Mouse (Mus musculus) stomach, embryonic 15.5 days (tissue): ENCODE measurements around the gene 2300003K06Rik. TPM values are rescaled to one million over a fixed set of nuclear protein-coding genes. Genes with fewer than 3 reads are reported as not detected.
"Not testable (repeated sequence)": the region's sequence is repeated elsewhere in the genome, so short reads cannot be mapped to it uniquely, and the experiment has no call there.

Source experiments
- ATAC-seq: fragments of 200-750 bp; cut with Nextera tagmentation; 2 replicates; pipeline ENCODE4 v1.8.0; 2017; ENCODE audit warnings: low read depth, moderate number of reproducible peaks, moderate TSS enrichment; ENCODE audit not compliant: insufficient read depth, low FRiP score
- H3K27ac ChIP-seq: fragments of 300-500 bp; sonication (generic); 2 replicates; pipeline ENCODE4 v1.5.1; 2015; ENCODE audit warnings: mild to moderate bottlenecking, inconsistent platforms
- H3K27me3 ChIP-seq: fragments of 300-500 bp; sonication (generic); replicated peaks from 2 replicates; pipeline ENCODE4 v1.6.1; 2015; ENCODE audit warnings: inconsistent platforms
- H3K36me3 ChIP-seq: fragments of 300-500 bp; sonication (generic); 2 replicates; pipeline ENCODE4 v1.6.1; 2015; ENCODE audit warnings: inconsistent platforms
- H3K4me1 ChIP-seq: fragments of 300-500 bp; sonication (generic); 2 replicates; pipeline ENCODE4 v1.6.1; 2015; ENCODE audit warnings: inconsistent platforms
- H3K4me2 ChIP-seq: fragments of 300-500 bp; sonication (generic); 2 replicates; pipeline ENCODE4 v1.6.1; 2015; ENCODE audit warnings: mild to moderate bottlenecking, inconsistent platforms
- H3K4me3 ChIP-seq: fragments of 300-500 bp; sonication (generic); replicated peaks from 2 replicates; pipeline ENCODE4 v1.5.1; 2015; ENCODE audit warnings: inconsistent platforms
- H3K9ac ChIP-seq: fragments of 300-500 bp; sonication (generic); 2 replicates; pipeline ENCODE4 v1.6.1; 2015; ENCODE audit warnings: inconsistent platforms
- H3K9me3 ChIP-seq: fragments of 300-500 bp; sonication (generic); 2 replicates; pipeline ENCODE4 v1.6.1; 2016; ENCODE audit warnings: inconsistent platforms
- WGBS: fragments of 180-500 bp; shearing (Covaris S2); methylation state at CpG from one replicate; pipeline ENCODE4 v1.1.7; 2015; 5-methylcytosine and 5-hydroxymethylcytosine counted together
- polyA plus RNA-seq: library from polyadenylated mRNA; unstranded; fragments of >200 nt; fragmentation: Nextera tagmentation; extraction: Ambion mirVana; gene quantifications from 2 replicates; pipeline ENCODE4 v1.2.1, GENCODE M21; 2015

2300003K06Rik gene
- polyA plus RNA-seq: not detected in 2 replicates

GRCm38 (mm10) chr11:99837966-99838365, at the start of gene 2300003K06Rik:
TSS of gene 2300003K06Rik (minus strand) at chr11:99838066.
- H3K9ac ChIP-seq: no peak within 1 kb of the TSS
- H3K27me3 ChIP-seq: no peaks in the 10 kb centered on the region
- H3K4me3 ChIP-seq: no peak within 1 kb of the TSS
- no peak for ATAC-seq
- no peak within 1 kb of the TSS for H3K27ac ChIP-seq
- no peaks in the 10 kb centered on the region for H3K9me3 ChIP-seq
- 71% methylated on average over 1 of the region's 1 CpGs for WGBS
- no peaks in the 10 kb centered on the region for H3K36me3 ChIP-seq
- H3K4me2 ChIP-seq: no peak within 1 kb of the TSS
- H3K4me1 ChIP-seq: no peaks in the 10 kb centered on the region

GRCm38 (mm10) chr11:99878887-99879286, 41.0 kb upstream of the 2300003K06Rik start, which contains the start of gene Gm11567:
TSS of gene Gm11567 (plus strand) at chr11:99879187.
- not testable (repeated sequence) for H3K4me1 ChIP-seq, H3K9ac ChIP-seq, H3K9me3 ChIP-seq, H3K4me3 ChIP-seq, H3K36me3 ChIP-seq, H3K27ac ChIP-seq, H3K27me3 ChIP-seq, H3K4me2 ChIP-seq, ATAC-seq
- 38% methylated on average over 1 of the region's 1 CpGs for WGBS

- H3K4me1 ChIP-seq, H3K9me3 ChIP-seq, H3K27ac ChIP-seq, H3K9ac ChIP-seq, H3K4me3 ChIP-seq, H3K36me3 ChIP-seq, ATAC-seq, H3K4me2 ChIP-seq, H3K27me3 ChIP-seq: not testable (repeated sequence)
- WGBS: 78% methylated on average over 1 of the region's 1 CpGs
Observed at GRCm38 (mm10) chr11:99873089-99873488, 35.2 kb upstream of the 2300003K06Rik start, which contains the start of gene Krtap9-1. TSS of gene Krtap9-1 (plus strand) at chr11:99873389.

GRCm38 (mm10) chr11:99864176-99864575, 26.3 kb upstream of the 2300003K06Rik start, which contains the start of gene Gm11559:
TSS of gene Gm11559 (plus strand) at chr11:99864476.
- H3K9ac ChIP-seq, H3K36me3 ChIP-seq, H3K4me3 ChIP-seq, ATAC-seq, H3K9me3 ChIP-seq, H3K4me1 ChIP-seq, H3K27ac ChIP-seq, H3K27me3 ChIP-seq, H3K4me2 ChIP-seq: not testable (repeated sequence)
- WGBS: 78% methylated on average over 1 of the region's 1 CpGs

- Histone ChIP-seq H3K4me2 (no peak overlapping the region), H3K9me3 (no peaks in the 10 kb centered on the region), H3K27ac (no peak overlapping the region), H3K27me3 (no peaks in the 10 kb centered on the region), H3K9ac (no peak overlapping the region), H3K4me3 (no peak overlapping the region), H3K36me3 (no peaks in the 10 kb centered on the region), H3K4me1 (no peaks in the 10 kb centered on the region)
- no peak for ATAC-seq
- 63% methylated on average over 2 of the region's 2 CpGs for WGBS
Observed at GRCm38 (mm10) chr11:99858761-99859160, 20.9 kb upstream of the 2300003K06Rik start.

- Histone ChIP-seq H3K4me3 (no peak within 1 kb of the TSS), H3K36me3 (no peaks in the 10 kb centered on the region), H3K27ac (no peak within 1 kb of the TSS), H3K9me3 (no peaks in the 10 kb centered on the region), H3K4me2 (no peak within 1 kb of the TSS), H3K9ac (no peak within 1 kb of the TSS), H3K4me1 (no peaks in the 10 kb centered on the region), H3K27me3 (no peaks in the 10 kb centered on the region)
- ATAC-seq: no peak
- 87% methylated on average over 2 of the region's 2 CpGs for WGBS
Observed at GRCm38 (mm10) chr11:99857617-99858016, 19.8 kb upstream of the 2300003K06Rik start, which contains the start of gene Gm11568. TSS of gene Gm11568 (plus strand) at chr11:99857917.

GRCm38 (mm10) chr11:99854121-99854520, 16.3 kb upstream of the 2300003K06Rik start:
- no peak overlapping the region for H3K4me3 ChIP-seq
- ATAC-seq: no peak
- H3K9ac ChIP-seq: no peak overlapping the region
- H3K27me3 ChIP-seq: no peaks in the 10 kb centered on the region
- H3K4me2 ChIP-seq: no peak overlapping the region
- H3K4me1 ChIP-seq: no peaks in the 10 kb centered on the region
- no peaks in the 10 kb centered on the region for H3K36me3 ChIP-seq
- H3K9me3 ChIP-seq: no peaks in the 10 kb centered on the region
- 58% methylated on average over 3 of the region's 3 CpGs for WGBS
- no peak overlapping the region for H3K27ac ChIP-seq

- no peak within 1 kb of the TSS for H3K9ac ChIP-seq
- no peaks in the 10 kb centered on the region for H3K9me3 ChIP-seq
- H3K36me3 ChIP-seq: no peaks in the 10 kb centered on the region
- no peak within 1 kb of the TSS for H3K4me2 ChIP-seq
- no peak within 1 kb of the TSS for H3K4me3 ChIP-seq
- no peak within 1 kb of the TSS for H3K27ac ChIP-seq
- H3K4me1 ChIP-seq: no peaks in the 10 kb centered on the region
- H3K27me3 ChIP-seq: no peaks in the 10 kb centered on the region
- no peak for ATAC-seq
Observed at GRCm38 (mm10) chr11:99851508-99851907, 13.6 kb upstream of the 2300003K06Rik start, which contains the start of gene Krtap4-16. TSS of gene Krtap4-16 (minus strand) at chr11:99851608.

- 83% methylated on average over 2 of the region's 2 CpGs for whole genome bisulfite sequencing
- Histone ChIP-seq H3K4me3 (no peak overlapping the region), H3K4me2 (no peak overlapping the region), H3K9ac (no peak overlapping the region), H3K27me3 (no peaks in the 10 kb centered on the region), H3K4me1 (no peaks in the 10 kb centered on the region), H3K36me3 (no peaks in the 10 kb centered on the region), H3K27ac (no peak overlapping the region), H3K9me3 (no peaks in the 10 kb centered on the region)
- ATAC-seq: no peak
Observed at GRCm38 (mm10) chr11:99846746-99847145, 8.9 kb upstream of the 2300003K06Rik start.

- no peaks in the 10 kb centered on the region for H3K9me3 ChIP-seq
- 79% methylated on average over 1 of the region's 1 CpGs for WGBS
- no peaks in the 10 kb centered on the region for H3K27me3 ChIP-seq
- no peak overlapping the region for H3K27ac ChIP-seq
- H3K4me1 ChIP-seq: no peaks in the 10 kb centered on the region
- H3K4me3 ChIP-seq: no peak overlapping the region
- no peak overlapping the region for H3K9ac ChIP-seq
- no peak overlapping the region for H3K4me2 ChIP-seq
- no peak for ATAC-seq
- no peaks in the 10 kb centered on the region for H3K36me3 ChIP-seq
Observed at GRCm38 (mm10) chr11:99842185-99842584, 4.3 kb upstream of the 2300003K06Rik start.

- not testable (repeated sequence) for H3K9me3 ChIP-seq, H3K36me3 ChIP-seq, H3K27me3 ChIP-seq, H3K9ac ChIP-seq, H3K4me1 ChIP-seq, H3K4me2 ChIP-seq, H3K27ac ChIP-seq, H3K4me3 ChIP-seq, ATAC-seq
- 71% methylated on average over 2 of the region's 2 CpGs for WGBS
Observed at GRCm38 (mm10) chr11:99815566-99815965, 22.3 kb downstream of the 2300003K06Rik start, which contains the start of gene Gm11564. TSS of gene Gm11564 (minus strand) at chr11:99815666.

GRCm38 (mm10) chr11:99809792-99810191, 28.1 kb downstream of the 2300003K06Rik start, which contains the start of gene Krtap4-13:
TSS of gene Krtap4-13 (minus strand) at chr11:99809892.
- ATAC-seq, H3K4me3 ChIP-seq, H3K4me2 ChIP-seq, H3K36me3 ChIP-seq, H3K27me3 ChIP-seq, H3K9ac ChIP-seq, H3K4me1 ChIP-seq, H3K27ac ChIP-seq, H3K9me3 ChIP-seq: not testable (repeated sequence)

- H3K4me2 ChIP-seq, H3K27me3 ChIP-seq, H3K9ac ChIP-seq, H3K4me1 ChIP-seq, H3K9me3 ChIP-seq, H3K4me3 ChIP-seq, H3K27ac ChIP-seq, H3K36me3 ChIP-seq, ATAC-seq: not testable (repeated sequence)
- WGBS: no CpG with 5 or more reads among the region's 1 CpGs
Observed at GRCm38 (mm10) chr11:99804346-99804745, 33.5 kb downstream of the 2300003K06Rik start, which contains the start of gene Gm11554. TSS of gene Gm11554 (minus strand) at chr11:99804446.
